Mouse (Mus musculus): ENCODE data around the gene Map3k6. TPM values are rescaled to one million over a fixed set of nuclear protein-coding genes. Genes with fewer than 3 reads are reported as not detected.

Gene Map3k6
- polyA plus RNA-seq, 2 experiments, result 7.5 to 10.4 TPM

DNA sequence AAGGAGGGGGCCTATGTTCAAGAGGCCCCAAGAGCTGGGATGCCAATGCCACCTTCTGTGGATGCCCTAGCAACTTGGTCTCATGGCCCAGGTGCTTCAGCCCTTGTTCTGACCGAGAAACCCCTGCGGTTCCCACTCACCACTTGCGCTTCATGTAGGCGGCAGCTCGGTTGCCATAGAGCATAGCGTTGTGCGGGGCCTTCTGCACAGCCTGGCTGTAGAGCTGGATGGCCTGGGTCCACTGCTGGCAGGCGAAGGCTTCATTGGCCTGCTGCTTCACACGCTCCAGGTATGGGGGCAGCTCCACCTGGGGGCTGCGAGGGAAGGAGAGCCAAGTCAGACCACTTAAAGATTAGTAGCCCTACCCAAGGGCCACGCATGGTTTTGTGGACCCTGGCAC, 59.8 kb downstream of the Map3k6 start:
- DNase-seq (ENCODE audit: low spot score) (no peak), ATAC-seq (ENCODE audit: low FRiP score, low read depth) (no peak)
- TF ChIP-seq POLR2A (IDR thresholded peaks at IDR 0.05; ENCODE audit: borderline replicate concordance, extremely low read depth, insufficient read depth, insufficient read length), result no peak
- Histone ChIP-seq H3K9ac (ENCODE audit: low read depth, low read length, severe bottlenecking) (no peak overlapping the region), H3K4me1 (ENCODE audit: control insufficient read depth, insufficient read depth, low read length) (peaks cover 7% of the 10 kb centered on the region; the same call in 1 of the 2 replicates), H3K9me3 (ENCODE audit: control insufficient read depth, low read length) (no peaks in the 10 kb centered on the region), H3K4me3 (replicated peaks; ENCODE audit: low read length) (no peak overlapping the region), H3K36me3 (ENCODE audit: control insufficient read depth, insufficient read depth, low read length) (peaks cover 70% of the 10 kb centered on the region), H3K27me3 (ENCODE audit: control insufficient read depth, insufficient read depth, low read length) (no peaks in the 10 kb centered on the region), H3K27ac (replicated peaks; ENCODE audit: low read depth, low read length) (no peak overlapping the region), H3K4me2 (replicated peaks; ENCODE audit: low read depth, low read length, severe bottlenecking) (no peak overlapping the region)
- 89% methylated on average over 11 of the region's 11 CpGs for WGBS

GRCm38 (mm10) chr4:133301802-133302201, 61.2 kb downstream of the Map3k6 start:
- ATAC-seq (ENCODE audit: low FRiP score, low read depth) (no peak), DNase-seq (ENCODE audit: low spot score) (peak; percentile 80)
- H3K9ac ChIP-seq (ENCODE audit: low read depth, low read length, severe bottlenecking), result no peak overlapping the region
- no peaks in the 10 kb centered on the region for H3K9me3 ChIP-seq (ENCODE audit: control insufficient read depth, low read length)
- no peak overlapping the region for H3K27ac ChIP-seq (replicated peaks; ENCODE audit: low read depth, low read length)
- no peak overlapping the region for H3K4me2 ChIP-seq (replicated peaks; ENCODE audit: low read depth, low read length, severe bottlenecking)
- TF ChIP-seq POLR2A (IDR thresholded peaks at IDR 0.05; ENCODE audit: borderline replicate concordance, extremely low read depth, insufficient read depth, insufficient read length), result no peak
- H3K4me3 ChIP-seq (replicated peaks; ENCODE audit: low read length), result no peak overlapping the region
- H3K4me1 ChIP-seq (ENCODE audit: control insufficient read depth, insufficient read depth, low read length), result peaks cover 7% of the 10 kb centered on the region; the same call in 1 of the 2 replicates
- peaks cover 60% of the 10 kb centered on the region for H3K36me3 ChIP-seq (ENCODE audit: control insufficient read depth, insufficient read depth, low read length)
- WGBS, result 23% methylated on average over 4 of the region's 4 CpGs
- no peaks in the 10 kb centered on the region for H3K27me3 ChIP-seq (ENCODE audit: control insufficient read depth, insufficient read depth, low read length)

Small RNA genes lying within 50 kb of the gene (microRNA-seq; reads per million reads assigned to microRNA genes)
- not detected for gene Mir7017

Other genes with a start within 250 kb of the Map3k6 start
- gene Ahdc1, start 229.6 kb upstream of the Map3k6 start, polyA plus RNA-seq (2012; rRNA removed), result 29.6 and 41.0 TPM in 2 replicates
- 12.9 and 15.6 TPM in 2 replicates for gene Ahdc1, start 229.6 kb upstream of the Map3k6 start, polyA plus RNA-seq (2014; fragmentation: Nextera tagmentation; extraction: Ambion mirVana)
- gene Wasf2, start 110.3 kb upstream of the Map3k6 start, polyA plus RNA-seq (2012; rRNA removed), result 62.0 and 70.9 TPM in 2 replicates
- gene Wasf2, start 110.3 kb upstream of the Map3k6 start, polyA plus RNA-seq (2014; fragmentation: Nextera tagmentation; extraction: Ambion mirVana), result 92.2 and 96.6 TPM in 2 replicates
- 3.2 and 3.4 TPM in 2 replicates for gene Cd164l2, start 28.7 kb upstream of the Map3k6 start, polyA plus RNA-seq (2012; rRNA removed)
- gene Cd164l2, start 28.7 kb upstream of the Map3k6 start, polyA plus RNA-seq (2014; fragmentation: Nextera tagmentation; extraction: Ambion mirVana), result 4.9 and 6.3 TPM in 2 replicates
- gene Gpr3, start 28.3 kb upstream of the Map3k6 start, polyA plus RNA-seq (2012; rRNA removed), result 0.84 and 1.1 TPM in 2 replicates
- 0.22 TPM in 1 of 2 replicates, not detected in the other for gene Gpr3, start 28.3 kb upstream of the Map3k6 start, polyA plus RNA-seq (2014; fragmentation: Nextera tagmentation; extraction: Ambion mirVana)
- gene Sytl1, start 22.3 kb downstream of the Map3k6 start, polyA plus RNA-seq (2012; rRNA removed), result 14.3 and 15.7 TPM in 2 replicates
- 17.9 and 23.3 TPM in 2 replicates for gene Sytl1, start 22.3 kb downstream of the Map3k6 start, polyA plus RNA-seq (2014; fragmentation: Nextera tagmentation; extraction: Ambion mirVana)
- 101 and 119 TPM in 2 replicates for gene Tmem222, start 37.0 kb downstream of the Map3k6 start, polyA plus RNA-seq (2012; rRNA removed)
- 81.6 and 84.1 TPM in 2 replicates for gene Tmem222, start 37.0 kb downstream of the Map3k6 start, polyA plus RNA-seq (2014; fragmentation: Nextera tagmentation; extraction: Ambion mirVana)
- 27.8 and 35.9 TPM in 2 replicates for gene Wdtc1, start 112.7 kb downstream of the Map3k6 start, polyA plus RNA-seq (2012; rRNA removed)
- 17.6 and 18.6 TPM in 2 replicates for gene Wdtc1, start 112.7 kb downstream of the Map3k6 start, polyA plus RNA-seq (2014; fragmentation: Nextera tagmentation; extraction: Ambion mirVana)
- gene Slc9a1, start 128.9 kb downstream of the Map3k6 start, polyA plus RNA-seq (2012; rRNA removed), result 36.7 and 46.7 TPM in 2 replicates
- 11.4 and 11.5 TPM in 2 replicates for gene Slc9a1, start 128.9 kb downstream of the Map3k6 start, polyA plus RNA-seq (2014; fragmentation: Nextera tagmentation; extraction: Ambion mirVana)
- 0.80 and 1.0 TPM in 2 replicates for gene Tent5b, start 239.3 kb downstream of the Map3k6 start, polyA plus RNA-seq (2012; rRNA removed)
- gene Tent5b, start 239.3 kb downstream of the Map3k6 start, polyA plus RNA-seq (2014; fragmentation: Nextera tagmentation; extraction: Ambion mirVana), result 1.4 and 1.7 TPM in 2 replicates